Mouse (Mus musculus) B cell, adult 62 days (primary cell): ENCODE data around the gene Ifna6. TPM values are rescaled to one million over a fixed set of nuclear protein-coding genes. Genes with fewer than 3 reads are reported as not detected.

ENCODE experiments used
- total RNA-seq: library from RNA; stranded (reverse); gene quantifications from 4 replicates; pipeline ENCODE4 v1.2.4, GENCODE M21; 2023

The Ifna6 gene
- total RNA-seq = not detected in 4 replicates

DNA sequence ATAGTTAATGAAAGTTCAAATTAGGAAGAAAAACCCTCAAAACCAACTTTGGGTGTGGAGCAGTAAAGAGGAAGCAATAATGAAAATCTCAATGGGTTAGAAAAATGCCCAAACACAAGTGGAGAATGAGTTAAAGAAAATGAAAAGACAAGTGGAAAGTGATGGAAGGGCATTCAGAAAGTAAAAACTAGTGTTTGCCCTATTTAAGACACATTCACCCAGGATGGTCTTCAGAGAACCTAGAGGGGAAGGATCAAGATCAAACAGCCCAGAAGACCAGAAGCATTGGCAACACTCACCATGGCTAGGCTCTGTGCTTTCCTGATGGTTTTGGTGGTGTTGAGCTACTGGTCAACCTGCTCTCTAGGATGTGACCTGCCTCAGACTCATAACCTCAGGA is at the start of gene Ifna6:
Gene Ifna6 (plus strand): TSS at position 301 of the 400 bp plus-strand sequence.

DNA sequence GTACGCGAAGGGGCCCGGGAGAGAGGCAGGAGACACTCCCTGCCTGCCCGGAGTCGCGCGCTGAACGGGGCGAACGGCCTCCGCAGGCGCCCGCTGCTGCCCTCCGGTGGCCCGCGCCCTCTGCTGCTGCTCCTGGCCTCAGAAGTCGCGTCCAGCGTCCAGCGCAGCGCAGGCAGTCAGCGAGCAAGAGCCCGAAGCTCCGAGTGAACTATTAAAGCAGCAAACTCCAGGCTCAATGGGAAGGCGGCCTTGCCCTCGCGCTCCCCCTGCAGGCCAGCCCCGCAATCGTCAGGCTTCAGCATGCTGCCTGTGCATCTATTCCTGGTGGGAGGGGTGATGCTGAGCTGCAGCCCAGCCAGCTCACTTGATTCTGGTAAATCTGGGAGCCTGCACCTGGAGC is 47.7 kb upstream of the Ifna6 start, which contains the start of gene Gm13272:
Gene Gm13272 (plus strand): TSS at position 301 of the 400 bp plus-strand sequence.

DNA sequence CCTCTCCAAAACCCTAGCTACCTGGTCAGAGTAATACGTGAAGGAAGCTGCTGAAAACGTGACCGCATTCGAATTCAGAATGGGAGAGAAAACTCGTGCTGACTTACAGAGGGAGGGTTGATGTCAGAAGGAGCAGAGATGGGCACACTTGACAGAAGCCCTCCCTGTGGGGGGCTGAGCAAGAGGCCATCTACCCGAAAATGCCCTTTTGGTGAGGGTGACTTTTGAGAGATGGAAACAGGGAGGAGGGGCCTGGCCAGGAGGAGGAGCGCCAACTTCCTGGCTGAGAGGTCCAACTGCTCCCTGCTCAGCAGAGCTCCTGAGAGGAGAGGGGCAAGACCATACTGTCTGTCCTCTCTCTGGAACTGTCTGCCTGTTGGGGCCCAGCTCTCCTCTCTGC is 45.4 kb upstream of the Ifna6 start, which contains the start of gene Ifnz:
Gene Ifnz (plus strand): TSS at position 301 of the 400 bp plus-strand sequence.

DNA sequence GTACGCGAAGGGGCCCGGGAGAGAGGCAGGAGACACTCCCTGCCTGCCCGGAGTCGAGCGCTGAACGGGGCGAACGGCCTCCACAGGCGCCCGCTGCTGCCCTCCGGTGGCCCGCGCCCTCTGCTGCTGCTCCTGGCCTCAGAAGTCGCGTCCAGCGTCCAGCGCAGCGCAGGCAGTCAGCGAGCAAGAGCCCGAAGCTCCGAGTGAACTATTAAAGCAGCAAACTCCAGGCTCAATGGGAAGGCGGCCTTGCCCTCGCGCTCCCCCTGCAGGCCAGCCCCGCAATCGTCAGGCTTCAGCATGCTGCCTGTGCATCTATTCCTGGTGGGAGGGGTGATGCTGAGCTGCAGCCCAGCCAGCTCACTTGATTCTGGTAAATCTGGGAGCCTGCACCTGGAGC is 41.8 kb upstream of the Ifna6 start, which contains the start of gene Gm13276:
Gene Gm13276 (plus strand): TSS at position 301 of the 400 bp plus-strand sequence.

DNA sequence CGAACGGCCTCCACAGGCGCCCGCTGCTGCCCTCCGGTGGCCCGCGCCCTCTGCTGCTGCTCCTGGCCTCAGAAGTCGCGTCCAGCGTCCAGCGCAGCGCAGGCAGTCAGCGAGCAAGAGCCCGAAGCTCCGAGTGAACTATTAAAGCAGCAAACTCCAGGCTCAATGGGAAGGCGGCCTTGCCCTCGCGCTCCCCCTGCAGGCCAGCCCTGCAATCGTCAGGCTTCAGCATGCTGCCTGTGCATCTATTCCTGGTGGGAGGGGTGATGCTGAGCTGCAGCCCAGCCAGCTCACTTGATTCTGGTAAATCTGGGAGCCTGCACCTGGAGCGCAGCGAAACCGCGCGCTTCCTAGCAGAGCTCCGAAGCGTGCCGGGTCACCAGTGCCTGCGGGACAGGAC is 38.8 kb upstream of the Ifna6 start, which contains the start of gene Gm13277:
Gene Gm13277 (plus strand): TSS at position 231 of the 400 bp plus-strand sequence.

DNA sequence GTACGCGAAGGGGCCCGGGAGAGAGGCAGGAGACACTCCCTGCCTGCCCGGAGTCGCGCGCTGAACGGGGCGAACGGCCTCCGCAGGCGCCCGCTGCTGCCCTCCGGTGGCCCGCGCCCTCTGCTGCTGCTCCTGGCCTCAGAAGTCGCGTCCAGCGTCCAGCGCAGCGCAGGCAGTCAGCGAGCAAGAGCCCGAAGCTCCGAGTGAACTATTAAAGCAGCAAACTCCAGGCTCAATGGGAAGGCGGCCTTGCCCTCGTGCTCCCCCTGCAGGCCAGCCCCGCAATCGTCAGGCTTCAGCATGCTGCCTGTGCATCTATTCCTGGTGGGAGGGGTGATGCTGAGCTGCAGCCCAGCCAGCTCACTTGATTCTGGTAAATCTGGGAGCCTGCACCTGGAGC is 36.0 kb upstream of the Ifna6 start, which contains the start of gene Gm13278:
Gene Gm13278 (plus strand): TSS at position 301 of the 400 bp plus-strand sequence.

DNA sequence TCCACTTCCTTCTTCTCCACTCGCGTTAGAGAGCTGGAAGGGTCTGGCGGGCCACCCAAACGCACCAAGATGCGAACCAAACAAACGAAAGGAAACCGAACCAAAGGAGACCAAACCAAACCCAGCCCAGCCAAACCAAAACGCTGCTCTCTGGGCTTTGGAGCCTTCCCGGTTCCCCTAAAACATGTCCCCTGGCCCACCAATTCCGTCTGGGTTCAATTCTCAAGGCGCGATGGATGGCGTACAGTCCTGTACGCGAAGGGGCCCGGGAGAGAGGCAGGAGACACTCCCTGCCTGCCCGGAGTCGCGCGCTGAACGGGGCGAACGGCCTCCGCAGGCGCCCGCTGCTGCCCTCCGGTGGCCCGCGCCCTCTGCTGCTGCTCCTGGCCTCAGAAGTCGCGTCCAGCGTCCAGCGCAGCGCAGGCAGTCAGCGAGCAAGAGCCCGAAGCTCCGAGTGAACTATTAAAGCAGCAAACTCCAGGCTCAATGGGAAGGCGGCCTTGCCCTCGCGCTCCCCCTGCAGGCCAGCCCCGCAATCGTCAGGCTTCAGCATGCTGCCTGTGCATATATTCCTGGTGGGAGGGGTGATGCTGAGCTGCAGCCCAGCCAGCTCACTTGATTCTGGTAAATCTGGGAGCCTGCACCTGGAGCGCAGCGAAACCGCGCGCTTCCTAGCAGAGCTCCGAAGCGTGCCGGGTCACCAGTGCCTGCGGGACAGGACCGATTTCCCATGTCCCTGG is 33.1 kb upstream of the Ifna6 start, which contains the start of gene Gm13275:
Gene Gm13275 (plus strand): TSS at position 552 of the 740 bp plus-strand sequence.

DNA sequence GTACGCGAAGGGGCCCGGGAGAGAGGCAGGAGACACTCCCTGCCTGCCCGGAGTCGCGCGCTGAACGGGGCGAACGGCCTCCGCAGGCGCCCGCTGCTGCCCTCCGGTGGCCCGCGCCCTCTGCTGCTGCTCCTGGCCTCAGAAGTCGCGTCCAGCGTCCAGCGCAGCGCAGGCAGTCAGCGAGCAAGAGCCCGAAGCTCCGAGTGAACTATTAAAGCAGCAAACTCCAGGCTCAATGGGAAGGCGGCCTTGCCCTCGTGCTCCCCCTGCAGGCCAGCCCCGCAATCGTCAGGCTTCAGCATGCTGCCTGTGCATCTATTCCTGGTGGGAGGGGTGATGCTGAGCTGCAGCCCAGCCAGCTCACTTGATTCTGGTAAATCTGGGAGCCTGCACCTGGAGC is 30.1 kb upstream of the Ifna6 start, which contains the start of gene Gm13279:
Gene Gm13279 (plus strand): TSS at position 301 of the 400 bp plus-strand sequence.

DNA sequence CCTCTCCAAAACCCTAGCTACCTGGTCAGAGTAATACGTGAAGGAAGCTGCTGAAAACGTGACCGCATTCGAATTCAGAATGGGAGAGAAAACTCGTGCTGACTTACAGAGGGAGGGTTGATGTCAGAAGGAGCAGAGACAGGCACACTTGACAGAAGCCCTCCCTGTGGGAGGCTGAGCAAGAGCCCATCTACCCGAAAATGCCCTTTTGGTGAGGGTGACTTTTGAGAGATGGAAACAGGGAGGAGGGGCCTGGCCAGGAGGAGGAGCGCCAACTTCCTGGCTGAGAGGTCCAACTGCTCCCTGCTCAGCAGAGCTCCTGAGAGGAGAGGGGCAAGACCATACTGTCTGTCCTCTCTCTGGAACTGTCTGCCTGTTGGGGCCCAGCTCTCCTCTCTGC is 27.9 kb upstream of the Ifna6 start, which contains the start of gene Gm13285:
Gene Gm13285 (plus strand): TSS at position 301 of the 400 bp plus-strand sequence.

DNA sequence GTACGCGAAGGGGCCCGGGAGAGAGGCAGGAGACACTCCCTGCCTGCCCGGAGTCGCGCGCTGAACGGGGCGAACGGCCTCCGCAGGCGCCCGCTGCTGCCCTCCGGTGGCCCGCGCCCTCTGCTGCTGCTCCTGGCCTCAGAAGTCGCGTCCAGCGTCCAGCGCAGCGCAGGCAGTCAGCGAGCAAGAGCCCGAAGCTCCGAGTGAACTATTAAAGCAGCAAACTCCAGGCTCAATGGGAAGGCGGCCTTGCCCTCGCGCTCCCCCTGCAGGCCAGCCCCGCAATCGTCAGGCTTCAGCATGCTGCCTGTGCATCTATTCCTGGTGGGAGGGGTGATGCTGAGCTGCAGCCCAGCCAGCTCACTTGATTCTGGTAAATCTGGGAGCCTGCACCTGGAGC is 24.3 kb upstream of the Ifna6 start, which contains the start of gene Gm13287:
Gene Gm13287 (plus strand): TSS at position 301 of the 400 bp plus-strand sequence.

DNA sequence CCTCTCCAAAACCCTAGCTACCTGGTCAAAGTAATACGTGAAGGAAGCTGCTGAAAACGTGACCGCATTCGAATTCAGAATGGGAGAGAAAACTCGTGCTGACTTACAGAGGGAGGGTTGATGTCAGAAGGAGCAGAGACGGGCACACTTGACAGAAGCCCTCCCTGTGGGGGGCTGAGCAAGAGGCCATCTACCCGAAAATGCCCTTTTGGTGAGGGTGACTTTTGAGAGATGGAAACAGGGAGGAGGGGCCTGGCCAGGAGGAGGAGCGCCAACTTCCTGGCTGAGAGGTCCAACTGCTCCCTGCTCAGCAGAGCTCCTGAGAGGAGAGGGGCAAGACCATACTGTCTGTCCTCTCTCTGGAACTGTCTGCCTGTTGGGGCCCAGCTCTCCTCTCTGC is 22.0 kb upstream of the Ifna6 start, which contains the start of gene Gm13288:
Gene Gm13288 (plus strand): TSS at position 301 of the 400 bp plus-strand sequence.

DNA sequence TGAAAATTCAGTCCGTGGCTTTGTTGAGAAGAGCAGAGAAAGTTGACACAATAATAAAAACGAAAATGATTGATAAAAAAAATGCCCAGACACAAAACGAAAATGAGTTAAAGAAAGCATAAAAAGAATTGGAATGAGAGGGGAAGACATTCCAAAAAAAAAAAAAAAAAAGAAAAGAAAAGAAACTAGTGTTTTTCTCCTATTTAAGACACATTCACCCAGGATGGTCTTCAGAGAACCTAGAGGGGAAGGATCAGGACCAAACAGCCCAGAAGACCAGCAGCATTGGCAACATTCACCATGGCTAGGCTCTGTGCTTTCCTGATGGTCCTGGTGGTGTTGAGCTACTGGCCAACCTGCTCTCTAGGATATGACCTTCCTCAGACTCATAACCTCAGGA is 11.3 kb upstream of the Ifna6 start, which contains the start of gene Ifna7:
Gene Ifna7 (plus strand): TSS at position 301 of the 400 bp plus-strand sequence.

DNA sequence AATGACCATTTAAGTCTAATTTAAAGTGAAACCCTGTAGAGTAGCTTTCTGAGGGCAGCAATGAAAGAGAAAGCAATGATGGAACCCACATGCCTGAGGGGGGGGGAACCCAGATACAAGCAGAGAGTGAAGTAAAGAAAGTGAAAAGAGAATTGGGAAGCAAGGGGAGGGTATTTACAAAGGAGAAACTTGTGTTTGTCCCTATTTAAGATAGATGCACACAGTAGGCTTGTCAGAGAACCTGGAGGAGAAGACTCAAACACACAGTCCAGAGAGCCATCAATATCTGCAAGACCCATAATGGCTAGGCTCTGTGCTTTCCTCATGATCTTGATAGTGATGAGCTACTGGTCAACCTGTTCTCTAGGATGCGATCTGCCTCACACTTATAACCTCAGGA is 7.6 kb upstream of the Ifna6 start, which contains the start of gene Ifna11:
Gene Ifna11 (plus strand): TSS at position 301 of the 400 bp plus-strand sequence.

DNA sequence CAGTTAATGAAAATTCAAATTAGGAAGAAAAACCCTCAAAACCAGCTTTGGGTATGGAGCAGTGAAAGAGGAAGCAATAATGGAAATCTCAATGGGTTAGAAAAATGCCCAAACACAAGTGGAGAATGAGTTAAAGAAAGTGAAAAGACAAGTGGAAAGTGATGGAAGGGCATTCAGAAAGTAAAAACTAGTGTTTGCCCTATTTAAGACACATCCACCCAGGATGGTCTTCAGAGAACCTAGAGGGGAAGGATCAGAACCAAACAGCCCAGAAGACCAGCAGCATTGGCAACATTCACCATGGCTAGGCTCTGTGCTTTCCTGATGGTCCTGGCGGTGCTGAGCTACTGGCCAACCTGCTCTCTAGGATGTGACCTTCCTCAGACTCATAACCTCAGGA is 8.0 kb downstream of the Ifna6 start, which contains the start of gene Ifna5:
Gene Ifna5 (plus strand): TSS at position 301 of the 400 bp plus-strand sequence.

DNA sequence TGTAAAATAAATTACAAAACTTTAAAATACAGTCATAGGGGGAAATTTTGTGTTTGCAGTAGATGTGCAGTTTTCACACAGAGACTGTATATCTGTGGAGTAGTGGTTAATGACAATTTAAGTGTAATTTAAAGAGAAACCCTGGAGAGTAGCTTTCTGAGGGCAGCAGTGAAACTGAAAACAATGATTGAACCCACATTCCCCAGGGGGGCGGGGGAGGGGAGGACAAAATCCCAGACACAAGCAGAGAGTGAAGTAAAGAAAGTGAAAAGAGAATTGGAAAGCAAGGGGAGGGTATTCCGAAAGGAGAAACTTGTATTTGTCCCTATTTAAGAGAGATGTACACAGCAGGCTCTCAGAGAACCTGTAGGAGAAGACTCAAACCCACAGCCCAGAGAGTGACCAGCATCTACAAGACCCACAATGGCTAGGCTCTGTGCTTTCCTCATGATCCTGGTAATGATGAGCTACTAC is 14.3 kb downstream of the Ifna6 start, which contains the start of gene Ifna4:
Gene Ifna4 (plus strand): TSS at position 424 of the 474 bp plus-strand sequence.

DNA sequence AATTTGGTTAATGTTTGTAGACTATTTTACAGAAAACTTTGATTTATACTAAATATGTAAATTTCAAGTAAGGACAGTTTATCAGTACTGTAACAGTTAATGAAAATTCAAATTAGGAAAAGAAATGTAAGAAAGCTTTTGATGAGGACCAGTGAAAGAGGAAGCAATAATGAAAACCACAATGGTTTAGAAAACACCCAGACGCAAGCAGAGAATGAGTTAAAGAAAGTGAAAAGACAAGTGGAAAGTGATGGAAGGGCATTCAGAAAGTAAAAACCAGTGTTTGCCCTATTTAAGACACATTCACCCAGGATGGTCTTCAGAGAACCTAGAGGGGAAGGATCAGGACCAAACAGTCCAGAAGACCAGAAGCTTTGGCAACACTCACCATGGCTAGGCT is 22.5 kb downstream of the Ifna6 start, which contains the start of gene Ifna1:
Gene Ifna1 (plus strand): TSS at position 390 of the 400 bp plus-strand sequence.

Other genes with a start within 250 kb of the Ifna6 start
- not detected in 4 replicates for gene Ifna9, start 235.0 kb upstream of the Ifna6 start, total RNA-seq
- not detected in 4 replicates for gene Ifna12, start 224.0 kb upstream of the Ifna6 start, total RNA-seq
- not detected in 4 replicates for gene C87499, start 193.0 kb upstream of the Ifna6 start, total RNA-seq
- not detected in 4 replicates for gene Ifna13, start 183.0 kb upstream of the Ifna6 start, total RNA-seq
- not detected in 4 replicates for gene Ifna16, start 150.5 kb upstream of the Ifna6 start, total RNA-seq
- not detected in 4 replicates for gene Ifna2, start 143.5 kb upstream of the Ifna6 start, total RNA-seq
- not detected in 4 replicates for gene Ifnab, start 136.1 kb upstream of the Ifna6 start, total RNA-seq
- not detected in 4 replicates for gene Gm26566, start 105.6 kb upstream of the Ifna6 start, total RNA-seq
- 14.4 to 16.1 TPM (median 15.0 TPM) in 4 replicates for gene Klhl9, start 105.0 kb upstream of the Ifna6 start, total RNA-seq
- not detected in 4 replicates for gene Gm13271, start 72.5 kb upstream of the Ifna6 start, total RNA-seq
- not detected in 4 replicates for gene Gm13283, start 67.3 kb upstream of the Ifna6 start, total RNA-seq
- not detected in 4 replicates for gene Gm13290, start 53.6 kb upstream of the Ifna6 start, total RNA-seq
- not detected in 4 replicates for gene Gm13289, start 50.5 kb upstream of the Ifna6 start, total RNA-seq
- not detected in 4 replicates for gene Gm13272, start 47.6 kb upstream of the Ifna6 start, total RNA-seq
- not detected in 4 replicates for gene Ifnz, start 45.3 kb upstream of the Ifna6 start, total RNA-seq
- gene Gm13276, start 41.7 kb upstream of the Ifna6 start, total RNA-seq = not detected in 4 replicates
- not detected in 4 replicates for gene Gm13277, start 38.8 kb upstream of the Ifna6 start, total RNA-seq
- gene Gm13278, start 35.9 kb upstream of the Ifna6 start, total RNA-seq = not detected in 4 replicates
- gene Gm13275, start 32.9 kb upstream of the Ifna6 start, total RNA-seq = not detected in 4 replicates
- not detected in 4 replicates for gene Gm13279, start 30.0 kb upstream of the Ifna6 start, total RNA-seq
- gene Gm13285, start 27.8 kb upstream of the Ifna6 start, total RNA-seq = not detected in 4 replicates
- gene Gm13287, start 24.2 kb upstream of the Ifna6 start, total RNA-seq = not detected in 4 replicates
- not detected in 4 replicates for gene Gm13288, start 21.9 kb upstream of the Ifna6 start, total RNA-seq
- gene Ifna7, start 11.2 kb upstream of the Ifna6 start, total RNA-seq = not detected in 4 replicates
- gene Ifna11, start 7.5 kb upstream of the Ifna6 start, total RNA-seq = not detected in 4 replicates
- gene Ifna5, start 8.1 kb downstream of the Ifna6 start, total RNA-seq = not detected in 4 replicates
- not detected in 4 replicates for gene Ifna4, start 14.4 kb downstream of the Ifna6 start, total RNA-seq
- not detected in 4 replicates for gene Ifna1, start 22.7 kb downstream of the Ifna6 start, total RNA-seq
- not detected in 4 replicates for gene Ifne, start 52.8 kb downstream of the Ifna6 start, total RNA-seq